Mouse (Mus musculus): Measurements from ENCODE around the gene Nucb2. TPM values are rescaled to one million over a fixed set of nuclear protein-coding genes. Genes with fewer than 3 reads are reported as not detected.

Nucb2 gene
- total and polyA plus RNA-seq, 2 experiments from 2014 or later: 36.6 to 38.8 TPM

GRCm38 (mm10) chr7:116483106-116483505, 21.1 kb upstream of the Nucb2 start:
- 25% methylated on average over 1 of the region's 1 CpGs for WGBS
- H3K9me3 ChIP-seq (ENCODE audit: low read length): no peaks in the 10 kb centered on the region
- no peak for DNase-seq

GRCm38 (mm10) chr7:116483782-116484181, 20.4 kb upstream of the Nucb2 start:
- Histone ChIP-seq H3K36me3 (ENCODE audit: insufficient read depth) (no peaks in the 10 kb centered on the region), H3K4me3 (ENCODE audit: low read depth, low read length) (no peak overlapping the region), H3K27me3 (ENCODE audit: insufficient read depth, low read length) (no peaks in the 10 kb centered on the region), H3K4me1 (ENCODE audit: insufficient read depth) (no peaks in the 10 kb centered on the region), H3K27ac (ENCODE audit: low read depth, low read length) (no peak overlapping the region), H3K4me2 (ENCODE audit: low read depth) (no peak overlapping the region), H3K9ac (no peak overlapping the region), H3K9me3 (ENCODE audit: low read length) (no peaks in the 10 kb centered on the region)
- 78% methylated on average over 5 of the region's 5 CpGs for WGBS
- TF ChIP-seq CTCF (IDR thresholded peaks at IDR 0.05; ENCODE audit: low read depth): no peak
- ATAC-seq (no peak), DNase-seq (no peak)

More at GRCm38 (mm10) chr7:116483106-116483505, 21.1 kb upstream of the Nucb2 start:
- Histone ChIP-seq H3K4me1 (ENCODE audit: insufficient read depth) (no peaks in the 10 kb centered on the region), H3K27ac (ENCODE audit: low read depth, low read length) (no peak overlapping the region), H3K36me3 (ENCODE audit: insufficient read depth) (no peaks in the 10 kb centered on the region), H3K4me2 (ENCODE audit: low read depth) (no peak overlapping the region), H3K4me3 (ENCODE audit: low read depth, low read length) (no peak overlapping the region), H3K27me3 (ENCODE audit: insufficient read depth, low read length) (no peaks in the 10 kb centered on the region), H3K9ac (no peak overlapping the region)
- no peak for ATAC-seq
- TF ChIP-seq CTCF (IDR thresholded peaks at IDR 0.05; ENCODE audit: low read depth): no peak

DNA sequence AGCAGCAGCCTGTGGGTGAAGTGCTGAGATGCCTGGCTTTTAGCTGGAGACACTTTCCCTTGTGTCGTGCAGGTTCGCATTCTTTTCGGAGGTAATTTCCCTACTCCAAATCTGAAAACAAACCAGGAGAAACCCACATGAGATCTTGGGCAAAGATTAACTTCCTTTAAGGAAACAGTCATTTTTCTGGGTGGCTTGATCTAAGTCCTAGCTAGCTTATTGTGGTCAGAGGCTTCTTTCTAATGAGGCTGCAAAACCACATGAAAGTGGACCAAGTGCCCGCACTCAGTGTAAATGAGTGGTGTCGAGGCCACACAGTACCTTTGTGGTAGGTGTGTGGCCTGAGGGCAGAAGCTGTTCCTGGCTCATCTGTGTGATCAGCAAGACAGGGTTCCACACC, 20.0 kb upstream of the Nucb2 start:
- WGBS: 85% methylated on average over 5 of the region's 5 CpGs
- H3K4me3 ChIP-seq (ENCODE audit: low read depth, low read length): no peak overlapping the region
- no peaks in the 10 kb centered on the region for H3K36me3 ChIP-seq (ENCODE audit: insufficient read depth)
- H3K9me3 ChIP-seq (ENCODE audit: low read length): no peaks in the 10 kb centered on the region
- no peak for TF ChIP-seq CTCF (IDR thresholded peaks at IDR 0.05; ENCODE audit: low read depth)
- H3K4me1 ChIP-seq (ENCODE audit: insufficient read depth): no peaks in the 10 kb centered on the region
- H3K4me2 ChIP-seq (ENCODE audit: low read depth): no peak overlapping the region
- ATAC-seq (no peak), DNase-seq (no peak)
- no peak overlapping the region for H3K9ac ChIP-seq
- H3K27me3 ChIP-seq (ENCODE audit: insufficient read depth, low read length): no peaks in the 10 kb centered on the region
- no peak overlapping the region for H3K27ac ChIP-seq (ENCODE audit: low read depth, low read length)

DNA sequence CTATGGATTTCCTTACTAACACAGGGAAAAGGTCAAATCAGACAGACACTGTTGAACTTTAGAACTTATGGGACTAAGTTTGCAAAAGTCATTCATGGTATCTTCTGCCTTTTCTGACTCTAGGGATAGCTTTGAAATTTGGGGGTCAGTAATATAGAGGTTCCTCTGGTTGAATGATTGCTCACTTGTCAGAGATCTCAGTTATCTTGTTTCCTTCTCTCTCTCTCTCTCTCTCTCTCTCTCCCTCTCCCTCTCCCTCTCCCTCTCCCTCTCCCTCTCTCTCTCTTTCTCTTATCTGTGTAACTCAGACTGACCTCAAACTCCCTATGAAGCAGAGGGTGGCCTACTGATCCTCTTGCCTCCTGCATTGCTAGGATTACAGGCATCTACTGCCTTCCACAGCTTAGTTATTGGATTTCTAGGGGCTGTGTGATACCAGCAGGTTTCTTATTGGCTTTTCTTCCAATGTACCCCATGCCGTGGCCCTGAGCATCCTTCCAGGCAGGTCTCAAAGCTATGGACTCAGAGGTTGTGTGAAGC, 19.0 kb upstream of the Nucb2 start:
- no peak for ATAC-seq
- Histone ChIP-seq H3K4me1 (ENCODE audit: insufficient read depth) (no peaks in the 10 kb centered on the region), H3K27me3 (ENCODE audit: insufficient read depth, low read length) (no peaks in the 10 kb centered on the region), H3K27ac (ENCODE audit: low read depth, low read length) (no peak overlapping the region), H3K9ac (no peak overlapping the region), H3K9me3 (ENCODE audit: low read length) (no peaks in the 10 kb centered on the region), H3K36me3 (ENCODE audit: insufficient read depth) (no peaks in the 10 kb centered on the region), H3K4me2 (ENCODE audit: low read depth) (no peak overlapping the region), H3K4me3 (ENCODE audit: low read depth, low read length) (no peak overlapping the region)
- DNase-seq: no peak
- 77% methylated on average over 1 of the region's 1 CpGs for WGBS
- TF ChIP-seq CTCF (IDR thresholded peaks at IDR 0.05; ENCODE audit: low read depth): no peak

GRCm38 (mm10) chr7:116491113-116491512, 13.1 kb upstream of the Nucb2 start:
- H3K36me3 ChIP-seq (ENCODE audit: insufficient read depth): no peaks in the 10 kb centered on the region
- WGBS: 80% methylated on average over 4 of the region's 4 CpGs
- H3K4me3 ChIP-seq (ENCODE audit: low read depth, low read length): no peak overlapping the region
- H3K9me3 ChIP-seq (ENCODE audit: low read length): no peaks in the 10 kb centered on the region
- H3K27me3 ChIP-seq (ENCODE audit: insufficient read depth, low read length): no peaks in the 10 kb centered on the region
- DNase-seq: no peak
- TF ChIP-seq CTCF (IDR thresholded peaks at IDR 0.05; ENCODE audit: low read depth): no peak
- H3K4me1 ChIP-seq (ENCODE audit: insufficient read depth): no peaks in the 10 kb centered on the region
- H3K4me2 ChIP-seq (ENCODE audit: low read depth): no peak overlapping the region
- no peak for ATAC-seq
- no peak overlapping the region for H3K9ac ChIP-seq
- H3K27ac ChIP-seq (ENCODE audit: low read depth, low read length): no peak overlapping the region

DNA sequence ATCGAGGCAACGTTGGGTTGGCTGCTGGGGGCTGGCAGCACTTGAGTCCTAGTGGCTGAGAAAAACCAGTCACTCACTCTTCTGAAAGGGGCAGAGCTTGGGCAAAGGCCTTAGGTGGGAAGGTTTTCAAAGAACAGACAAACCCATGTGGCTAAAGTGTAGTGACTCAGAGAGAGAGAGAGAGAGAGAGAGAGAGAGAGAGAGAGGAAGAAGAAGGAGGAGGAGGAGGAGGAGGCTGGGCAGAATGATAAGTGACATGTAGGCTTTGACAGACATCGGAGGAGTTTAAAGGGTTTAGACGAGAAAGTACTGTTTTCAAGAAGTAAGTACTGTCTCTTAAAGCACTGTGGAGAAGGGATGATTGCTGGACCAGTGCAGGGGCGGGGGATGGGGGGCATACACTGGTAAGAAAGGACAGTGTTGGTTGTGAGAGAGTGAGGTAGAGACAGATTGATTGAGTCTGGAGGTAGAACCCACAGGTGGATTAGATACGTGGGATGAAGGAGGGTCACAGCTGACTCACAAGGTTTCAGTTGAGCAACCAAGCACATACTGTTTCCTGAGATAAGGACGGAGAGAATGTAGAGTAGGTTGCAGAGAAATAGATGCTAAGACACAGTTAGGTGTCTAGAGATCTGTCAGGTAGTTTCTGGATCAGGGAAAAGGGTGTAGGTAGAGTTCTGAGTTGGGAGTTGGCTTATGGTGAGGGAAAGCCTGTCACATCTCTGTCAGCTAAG, 10.7 kb upstream of the Nucb2 start:
- no peaks in the 10 kb centered on the region for H3K36me3 ChIP-seq (ENCODE audit: insufficient read depth)
- no peak for TF ChIP-seq CTCF (IDR thresholded peaks at IDR 0.05; ENCODE audit: low read depth)
- H3K9me3 ChIP-seq (ENCODE audit: low read length): no peaks in the 10 kb centered on the region
- 86% methylated on average over 7 of the region's 7 CpGs for WGBS
- H3K4me2 ChIP-seq (ENCODE audit: low read depth): no peak overlapping the region
- DNase-seq (no peak), ATAC-seq (no peak)
- H3K4me1 ChIP-seq (ENCODE audit: insufficient read depth): no peaks in the 10 kb centered on the region
- H3K27me3 ChIP-seq (ENCODE audit: insufficient read depth, low read length): no peaks in the 10 kb centered on the region
- H3K27ac ChIP-seq (ENCODE audit: low read depth, low read length): no peak overlapping the region
- no peak overlapping the region for H3K4me3 ChIP-seq (ENCODE audit: low read depth, low read length)
- no peak overlapping the region for H3K9ac ChIP-seq

GRCm38 (mm10) chr7:116494618-116495017, 9.6 kb upstream of the Nucb2 start:
- Histone ChIP-seq H3K36me3 (ENCODE audit: insufficient read depth) (no peaks in the 10 kb centered on the region), H3K9me3 (ENCODE audit: low read length) (no peaks in the 10 kb centered on the region), H3K4me3 (ENCODE audit: low read depth, low read length) (no peak overlapping the region), H3K4me1 (ENCODE audit: insufficient read depth) (no peaks in the 10 kb centered on the region), H3K27ac (ENCODE audit: low read depth, low read length) (no peak overlapping the region), H3K4me2 (ENCODE audit: low read depth) (no peak overlapping the region), H3K9ac (no peak overlapping the region), H3K27me3 (ENCODE audit: insufficient read depth, low read length) (no peaks in the 10 kb centered on the region)
- TF ChIP-seq CTCF (IDR thresholded peaks at IDR 0.05; ENCODE audit: low read depth): no peak
- WGBS: 88% methylated on average over 5 of the region's 5 CpGs
- DNase-seq (no peak), ATAC-seq (no peak)

All from forebrain, postnatal 0 days (tissue).